Mouse (Mus musculus) frontal cortex, adult 2 months (tissue): ENCODE results near the gene Ube2n. TPM values are rescaled to one million over a fixed set of nuclear protein-coding genes. Genes with fewer than 3 reads are reported as not detected.

Source experiments
- DNase-seq, 2 experiments: peaks; one replicate each; pipeline ENCODE4 v3.0.0; 2022; ENCODE audit warnings: low spot score in 1 of 2; ENCODE audit errors: extremely low spot score in 1 of 2
- polyA plus RNA-seq: library from polyadenylated mRNA; depleted of rRNA; stranded (reverse); fragments of >200 nt; gene quantifications from 2 replicates; pipeline ENCODE4 v1.2.3, GENCODE M21; 2012; rRNA removed

Ube2n gene
- polyA plus RNA-seq, 1 experiment, result 165 TPM

DNA sequence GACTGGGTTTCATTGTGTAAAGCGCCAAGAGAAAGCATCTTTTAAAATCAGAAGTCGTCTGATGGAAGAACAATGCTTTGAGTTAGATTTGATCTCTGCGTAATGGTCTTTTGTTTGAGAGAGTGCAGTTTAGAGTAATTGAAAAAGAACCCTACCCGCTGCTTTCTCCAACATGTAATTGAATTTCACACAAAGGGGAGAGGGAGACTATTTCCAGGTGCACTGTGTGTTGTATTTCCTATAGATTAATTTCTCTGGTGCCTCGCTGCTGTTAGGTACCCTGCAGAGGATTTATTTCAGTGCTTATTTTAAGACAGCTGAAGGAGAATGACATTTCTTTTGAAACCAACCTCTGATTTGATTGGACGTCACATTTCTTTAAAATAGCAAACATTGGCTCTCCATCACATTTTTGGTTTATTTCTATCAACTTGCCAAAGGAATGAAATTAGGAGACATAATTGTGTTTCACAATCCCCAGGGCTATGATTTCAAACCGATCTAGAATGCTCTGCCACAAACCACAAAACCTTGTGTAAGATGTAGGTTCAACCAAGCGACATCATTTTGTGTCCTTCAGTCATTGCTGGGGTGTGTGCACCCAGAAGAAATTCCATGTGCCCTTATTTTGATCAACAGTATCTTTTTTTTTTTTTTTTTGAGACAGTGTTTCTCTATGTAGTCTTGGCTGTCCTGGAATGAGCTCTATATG is 72.7 kb downstream of the Ube2n start:
- DNase-seq, result no peak

DNA sequence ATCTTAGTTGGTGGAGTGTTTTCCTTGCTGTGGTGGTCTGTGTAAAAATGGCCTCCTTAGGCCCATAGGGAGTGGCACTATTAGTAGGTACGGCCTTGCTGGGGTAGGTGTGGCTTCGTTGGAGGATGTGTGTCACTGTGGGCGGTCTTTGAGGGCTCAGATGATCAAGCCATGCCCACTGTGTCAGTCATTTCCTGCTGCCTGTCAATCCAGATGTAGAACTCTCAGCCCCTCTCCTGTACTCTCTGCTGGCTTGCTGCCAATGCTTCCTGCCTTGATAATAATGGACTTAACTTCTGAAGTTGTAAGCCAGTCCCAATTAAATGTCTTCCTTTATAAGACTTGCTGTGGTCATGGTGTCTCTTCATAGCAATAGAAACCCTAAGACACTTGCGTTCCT is 74.3 kb downstream of the Ube2n start:
- no peak for DNase-seq

DNA sequence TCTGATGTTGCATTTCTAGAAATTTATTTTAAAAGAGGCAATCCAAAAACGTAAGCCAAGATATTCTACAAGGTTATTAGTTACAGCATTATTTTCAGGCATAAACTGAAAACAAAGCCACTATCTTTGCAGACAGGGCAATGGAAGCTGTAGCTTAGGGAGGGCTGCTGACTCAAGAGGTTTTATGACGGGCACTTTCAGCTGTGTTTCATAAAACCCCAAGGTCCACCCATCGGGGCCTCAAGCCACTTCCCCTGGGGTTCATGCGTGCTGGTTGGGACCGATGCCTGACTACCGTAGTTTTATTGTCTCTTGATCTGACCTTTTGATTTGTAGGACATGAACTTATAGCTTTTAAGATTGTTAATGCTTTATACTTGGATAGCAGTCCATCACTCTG is 75.3 kb downstream of the Ube2n start:
- DNase-seq, result no peak

DNA sequence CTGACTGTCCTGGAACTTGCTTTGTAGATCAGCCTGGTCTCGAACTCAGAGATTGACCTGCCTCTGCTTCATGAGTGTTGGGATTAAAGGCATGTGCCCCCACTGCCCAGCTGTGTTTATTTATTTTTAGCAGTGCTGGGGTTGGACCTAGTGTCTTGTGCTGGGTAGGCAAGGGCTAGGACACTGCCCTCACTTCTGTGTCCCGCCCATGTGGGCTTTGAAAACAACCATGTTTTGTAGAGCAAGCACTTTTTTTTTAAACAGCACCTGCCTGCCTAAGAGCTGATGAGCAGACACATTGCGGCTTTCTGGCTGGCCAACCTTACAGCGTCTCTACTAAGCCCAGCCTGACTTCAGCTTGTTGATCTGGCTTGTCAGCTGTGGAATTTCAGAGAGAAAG is 76.3 kb downstream of the Ube2n start:
- no peak for DNase-seq

DNA sequence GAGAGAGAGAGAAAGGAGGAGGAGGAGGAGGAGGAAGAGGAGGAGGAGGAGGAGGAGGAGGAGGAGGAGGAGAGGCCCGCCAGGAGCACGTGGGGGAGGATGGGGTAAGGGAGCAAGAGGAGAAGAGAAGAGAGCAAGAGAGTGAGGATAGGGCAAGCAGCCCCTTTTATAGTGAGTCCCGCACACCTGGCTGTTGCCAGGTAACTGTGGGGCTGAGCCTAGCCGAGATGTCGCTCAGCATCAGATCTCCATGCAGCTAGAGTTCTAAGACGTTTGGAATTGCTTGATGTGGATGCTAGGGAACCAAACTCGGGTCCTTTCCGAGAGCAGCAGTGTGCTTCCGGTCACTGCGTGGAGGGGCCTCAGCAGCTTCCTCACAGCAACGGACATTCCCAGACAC is 79.5 kb downstream of the Ube2n start:
- DNase-seq, result no peak

Other genes with a start within 250 kb of the Ube2n start
- 7.1 and 8.6 TPM in 2 replicates for gene Cradd, start 191.0 kb upstream of the Ube2n start, polyA plus RNA-seq
- gene Socs2, start 98.0 kb upstream of the Ube2n start, polyA plus RNA-seq, result 21.2 and 25.0 TPM in 2 replicates
- 141 and 147 TPM in 2 replicates for gene Mrpl42, start 13.2 kb upstream of the Ube2n start, polyA plus RNA-seq
- gene Nudt4, start 49.0 kb downstream of the Ube2n start, polyA plus RNA-seq, result 83.8 and 87.2 TPM in 2 replicates
- 1.3 TPM in 1 of 2 replicates, not detected in the other for gene Anapc15-ps, start 158.3 kb downstream of the Ube2n start, polyA plus RNA-seq